Mouse (Mus musculus): ENCODE results near the gene Tcl1. TPM values are rescaled to one million over a fixed set of nuclear protein-coding genes. Genes with fewer than 3 reads are reported as not detected.
"Not testable (repeated sequence)": the region's sequence is repeated elsewhere in the genome, so short reads cannot be mapped to it uniquely, and the experiment has no call there.

Gene Tcl1
- polyA plus RNA-seq, 1 experiment: not detected

- DNase-seq (ENCODE audit: low spot score): not testable (repeated sequence)
Measured at GRCm38 (mm10) chr12:105181040-105181644, 41.5 kb downstream of the Tcl1 start.

DNA sequence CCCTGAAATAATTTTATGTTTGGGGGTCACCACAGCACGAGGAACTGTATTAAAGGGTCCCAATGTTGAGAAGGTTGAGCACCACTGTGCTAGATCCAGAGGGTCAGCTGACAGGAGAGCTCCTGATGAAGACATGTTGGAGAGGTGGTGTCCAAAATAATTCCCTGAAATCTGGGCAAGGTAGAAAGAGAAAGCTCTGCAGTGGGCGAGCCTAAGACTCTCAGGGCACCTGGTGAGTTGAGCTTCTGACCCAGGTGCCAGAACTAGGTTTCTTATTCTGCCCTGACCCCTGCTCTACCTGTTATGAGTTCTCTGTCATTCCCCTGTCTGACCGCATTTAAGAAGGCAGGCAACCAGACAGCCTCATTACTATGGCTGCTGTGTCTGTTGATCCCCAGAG lies 46.5 kb downstream of the Tcl1 start, which contains the start of gene Tcl1b5:
TSS of gene Tcl1b5 (plus strand) at position 301 of the 400 bp plus-strand sequence.
- DNase-seq (ENCODE audit: low spot score): not testable (repeated sequence)

DNA sequence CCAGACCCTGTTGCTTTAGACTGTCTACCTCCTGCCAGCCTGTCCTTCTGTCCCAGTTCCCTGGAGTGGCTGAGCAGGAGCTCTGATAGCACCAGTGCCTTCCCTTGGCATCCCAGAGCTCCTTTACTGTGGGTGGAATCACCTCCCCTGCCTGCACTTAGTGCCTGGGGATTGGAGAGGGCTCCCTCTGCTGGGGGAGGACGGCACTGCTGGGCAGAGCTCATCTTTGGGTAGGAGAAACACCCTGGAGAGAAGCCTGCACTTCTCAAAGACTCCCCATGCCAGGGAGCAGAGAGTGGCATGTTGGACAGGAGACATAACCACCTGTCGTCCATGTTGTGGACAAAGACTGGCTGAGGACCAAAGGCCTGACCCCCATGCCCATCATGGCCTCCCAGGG lies 48.3 kb downstream of the Tcl1 start:
- peak; percentile 40 for DNase-seq (ENCODE audit: low spot score)

- no peak for DNase-seq (ENCODE audit: low spot score)
Measured at GRCm38 (mm10) chr12:105173366-105173765, 49.2 kb downstream of the Tcl1 start.

Other genes starting within 250 kb of the Tcl1 start
- gene Syne3, start 213.0 kb downstream of the Tcl1 start, polyA plus RNA-seq (2012; rRNA removed): 3.0 and 5.3 TPM in 2 replicates
- gene Glrx5, start 190.1 kb downstream of the Tcl1 start, polyA plus RNA-seq (2012; rRNA removed): 47.7 and 53.9 TPM in 2 replicates
- gene Tcl1b2, start 76.8 kb downstream of the Tcl1 start, polyA plus RNA-seq (2012; rRNA removed): not detected in 2 replicates
- gene Tcl1b1, start 63.1 kb downstream of the Tcl1 start, polyA plus RNA-seq (2012; rRNA removed): not detected in 2 replicates
- gene Tcl1b5, start 46.4 kb downstream of the Tcl1 start, polyA plus RNA-seq (2012; rRNA removed): not detected in 2 replicates
- not detected in 2 replicates for gene Tcl1b3, start 31.8 kb downstream of the Tcl1 start, polyA plus RNA-seq (2012; rRNA removed)
- gene Tcl1b4, start 20.8 kb downstream of the Tcl1 start, polyA plus RNA-seq (2012; rRNA removed): not detected in 2 replicates
- gene Tunar, start 111.1 kb upstream of the Tcl1 start, polyA plus RNA-seq (2012; rRNA removed): not detected in 2 replicates
- gene D430019H16Rik, start 231.1 kb upstream of the Tcl1 start, polyA plus RNA-seq (2012; rRNA removed): 3.5 and 4.4 TPM in 2 replicates